Mouse (Mus musculus): Measurements from ENCODE around the gene Pcbp3. TPM values are rescaled to one million over a fixed set of nuclear protein-coding genes. Genes with fewer than 3 reads are reported as not detected.
A peak's percentile ranks its signal among the peaks of the same experiment; 100 is the strongest.

Gene Pcbp3
- total and polyA plus RNA-seq, 3 experiments: 25.6 to 40.3 (median 30.2) TPM

DNA sequence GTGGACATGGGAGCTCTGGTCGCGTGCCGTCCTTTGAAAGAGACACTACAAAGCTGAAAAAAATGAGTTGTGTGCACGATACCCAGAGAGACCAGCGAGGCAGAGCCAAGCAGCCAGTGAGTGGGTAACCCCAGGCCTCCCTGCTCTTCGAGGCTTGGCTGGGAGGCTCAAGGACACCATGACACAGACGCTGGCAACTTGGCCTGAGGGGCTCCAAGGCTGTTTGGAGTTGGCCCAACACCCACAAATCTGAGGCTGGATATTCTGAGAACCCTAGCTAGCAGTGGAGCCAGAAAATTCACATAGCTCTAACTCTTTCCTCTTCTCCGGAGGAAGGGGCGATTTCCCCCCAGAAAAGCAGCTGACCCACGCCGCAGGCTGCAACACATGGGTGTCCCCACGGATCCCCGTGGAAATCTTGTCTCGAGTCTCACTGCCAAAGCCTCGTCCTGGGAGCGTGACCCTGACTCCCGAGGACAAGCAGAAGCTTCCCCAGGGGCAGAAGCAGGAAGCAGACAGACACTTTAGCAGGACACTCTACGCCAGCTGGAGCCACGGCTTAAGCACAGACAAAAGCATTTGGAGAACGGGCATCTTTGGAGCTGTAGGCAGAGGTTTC, 230.0 kb downstream of the Pcbp3 start:
- DNase-seq: peak; percentile 90

DNA sequence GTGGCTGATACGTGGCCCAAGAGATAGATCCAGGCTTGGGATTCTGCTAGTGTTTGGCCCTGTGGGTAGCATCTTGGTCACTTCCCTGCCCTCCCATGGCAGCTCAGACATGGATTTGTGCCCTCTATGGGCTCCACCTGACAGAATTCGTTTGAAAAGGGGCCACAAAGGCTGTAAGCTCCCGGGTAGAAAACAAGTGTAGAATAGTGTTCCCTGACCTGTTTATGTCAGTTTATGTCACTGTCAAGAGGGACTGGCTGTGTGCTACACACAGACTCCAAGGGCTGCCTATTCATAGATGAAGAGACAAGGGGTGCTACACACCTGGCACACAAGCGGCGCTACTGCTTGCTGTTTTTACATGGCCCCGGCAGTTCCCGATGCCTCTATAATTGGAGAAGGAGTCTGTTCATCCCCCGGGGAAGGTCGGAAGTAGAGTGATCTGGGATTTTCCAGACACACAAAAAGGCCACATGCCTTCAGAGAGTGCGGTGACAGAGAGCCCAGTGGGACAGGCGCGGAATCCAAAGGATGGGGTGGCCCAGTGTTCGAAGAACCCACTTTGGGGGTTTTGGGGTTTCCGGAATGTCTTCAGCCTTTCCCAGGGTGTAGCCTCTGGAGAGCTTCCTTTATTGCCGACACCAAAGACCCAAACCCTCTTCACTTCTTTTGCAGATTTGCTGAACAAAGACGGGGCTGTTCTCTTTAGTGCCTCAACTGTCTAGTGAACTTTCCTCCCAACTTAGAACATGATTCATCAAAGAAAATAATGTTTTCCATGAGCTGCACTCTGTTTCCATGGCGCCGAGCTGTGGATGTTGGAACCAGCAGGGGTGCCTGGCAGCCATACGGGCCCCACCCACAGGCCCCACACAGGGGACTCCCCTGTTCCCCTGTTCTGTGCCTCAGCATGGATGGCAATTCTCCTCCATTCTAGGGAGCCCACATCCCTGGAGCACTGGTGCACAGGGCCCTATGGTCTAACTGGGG, 231.8 kb downstream of the Pcbp3 start:
- DNase-seq: no peak

DNA sequence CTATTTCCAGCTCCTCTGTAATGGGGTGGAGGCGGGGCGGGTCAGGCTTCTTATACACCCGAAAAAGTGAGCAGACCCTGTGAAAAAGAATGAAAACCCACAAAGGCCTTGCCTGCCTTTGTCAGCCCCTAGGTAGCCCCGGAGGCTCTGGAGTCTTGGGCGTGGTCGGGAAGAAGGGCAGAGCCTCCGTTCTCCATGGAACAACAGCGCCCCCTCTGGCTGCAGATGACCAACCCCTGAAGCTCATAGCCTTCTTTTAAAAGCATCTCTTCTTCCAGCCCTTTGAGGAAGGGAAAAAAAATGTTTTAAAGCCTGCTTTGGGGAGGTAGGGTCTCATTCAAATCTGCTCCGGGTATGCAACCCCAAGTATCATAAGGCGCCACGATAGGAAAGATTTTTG, 233.3 kb downstream of the Pcbp3 start:
- DNase-seq: peak; percentile 58

DNA sequence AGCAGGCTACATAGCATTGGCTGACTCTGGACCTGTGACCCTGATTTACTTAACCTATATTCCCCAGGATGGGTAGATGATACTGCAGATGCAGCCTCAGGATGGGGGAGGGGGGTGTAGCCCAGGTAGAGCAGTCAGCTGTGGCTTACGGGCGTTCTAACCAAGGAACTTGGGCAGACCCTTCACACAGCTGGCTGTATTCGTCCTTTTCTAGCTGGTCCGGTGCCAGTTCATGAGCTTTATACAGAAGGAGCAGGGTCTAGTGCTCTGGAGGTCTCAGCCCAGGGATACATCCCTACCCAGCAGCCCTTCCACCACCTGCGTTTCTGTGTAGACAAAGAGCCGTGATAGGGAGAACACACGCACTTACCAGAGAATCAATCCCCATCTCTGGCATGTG, 234.4 kb downstream of the Pcbp3 start:
- no peak for DNase-seq

DNA sequence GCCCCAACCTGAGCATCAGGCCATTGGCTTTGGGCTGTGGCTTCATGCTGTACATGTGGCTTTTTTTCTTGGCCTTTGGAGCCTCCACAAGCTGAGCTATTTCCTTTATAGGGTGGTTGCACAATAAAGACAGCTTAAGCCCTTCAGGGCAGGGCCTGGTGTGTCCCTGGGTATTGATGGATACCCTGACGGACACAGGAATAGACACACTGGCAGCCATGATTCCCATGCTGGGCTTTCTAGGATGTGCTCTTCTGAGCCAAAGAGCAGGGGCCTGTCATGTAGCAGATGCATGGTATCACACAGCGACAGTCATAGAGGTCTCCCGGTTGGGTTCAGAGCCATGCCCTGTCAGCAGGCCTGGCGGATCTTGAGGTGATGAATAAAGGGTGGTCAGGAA, 234.8 kb downstream of the Pcbp3 start:
- DNase-seq: no peak

DNA sequence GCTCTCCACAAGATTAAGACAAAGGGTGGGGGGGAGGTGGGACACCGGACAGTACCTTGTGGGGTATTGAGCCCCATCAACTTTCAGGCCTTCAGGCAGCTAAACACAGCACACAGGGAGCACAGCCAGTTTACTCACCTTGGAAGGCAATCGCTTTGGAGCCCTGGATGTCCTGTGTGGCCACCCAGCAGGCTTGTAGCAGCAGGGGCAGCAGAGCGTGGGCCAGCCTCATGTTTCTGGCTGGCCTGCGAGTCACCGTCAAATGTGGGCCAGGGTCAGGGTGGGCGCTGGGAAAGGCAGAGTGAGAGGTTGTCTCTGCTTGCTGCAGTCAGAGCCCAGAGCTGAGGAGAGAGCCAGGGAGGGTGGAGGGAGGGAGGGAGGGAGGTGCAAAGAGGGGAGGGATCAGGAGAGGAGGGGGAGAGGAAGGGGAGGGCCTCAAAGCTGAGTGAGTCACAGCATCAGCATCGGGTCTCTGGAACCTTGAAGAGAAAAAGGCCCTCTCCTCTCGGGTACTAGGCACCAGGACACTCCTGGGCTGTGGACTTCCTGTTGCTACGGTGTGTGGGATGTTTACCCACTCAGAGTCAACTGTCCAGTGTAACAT, 235.9 kb downstream of the Pcbp3 start, which contains the start of gene Col6a1:
TSS of gene Col6a1 (minus strand) at position 487 of the 604 bp plus-strand sequence.
- peak; percentile 80 for DNase-seq

DNA sequence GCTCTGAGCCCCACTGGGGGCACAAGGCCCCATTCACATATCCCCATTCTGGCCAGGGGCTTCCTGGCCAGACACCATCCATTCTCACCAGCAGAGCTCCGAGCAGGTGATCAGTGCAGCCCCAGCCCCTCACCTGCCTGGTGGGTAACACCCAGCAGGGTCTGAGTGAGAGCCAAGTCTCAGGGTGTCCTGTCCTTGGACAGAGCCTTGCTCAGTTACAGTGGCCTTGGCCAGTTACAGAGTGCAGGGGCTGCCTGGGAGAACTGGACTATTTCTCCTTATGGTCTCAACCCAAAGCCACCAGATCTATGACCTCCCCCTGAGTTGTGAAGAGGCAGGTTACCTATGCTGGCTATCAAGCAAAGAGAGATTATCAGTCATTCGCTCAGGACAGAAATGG, 236.6 kb downstream of the Pcbp3 start:
- DNase-seq: peak; percentile 64

DNA sequence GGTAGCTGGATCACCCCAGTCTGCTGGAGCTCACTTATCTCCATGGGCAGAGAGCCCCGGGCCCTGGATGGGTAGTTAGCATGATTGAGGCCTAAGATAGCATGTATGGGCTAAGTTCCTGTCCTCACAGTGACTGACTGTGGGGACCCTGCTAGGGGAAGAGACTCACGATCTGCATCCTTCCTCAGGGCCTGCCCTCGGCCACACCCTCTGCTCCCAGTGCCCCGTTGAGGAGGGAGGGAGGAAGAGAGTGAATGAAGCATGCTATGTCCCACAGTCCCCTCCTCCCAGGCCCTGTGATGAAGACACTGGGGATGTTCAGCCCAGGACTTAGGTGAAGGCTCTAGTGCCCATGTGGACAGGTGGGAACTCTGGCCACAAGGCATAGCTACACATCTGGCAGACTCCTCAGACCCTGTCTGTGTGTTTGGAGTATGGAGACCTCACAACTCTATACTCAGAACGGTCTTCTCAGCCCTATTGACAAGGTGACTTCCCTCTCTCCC, 237.4 kb downstream of the Pcbp3 start:
- no peak for DNase-seq

DNA sequence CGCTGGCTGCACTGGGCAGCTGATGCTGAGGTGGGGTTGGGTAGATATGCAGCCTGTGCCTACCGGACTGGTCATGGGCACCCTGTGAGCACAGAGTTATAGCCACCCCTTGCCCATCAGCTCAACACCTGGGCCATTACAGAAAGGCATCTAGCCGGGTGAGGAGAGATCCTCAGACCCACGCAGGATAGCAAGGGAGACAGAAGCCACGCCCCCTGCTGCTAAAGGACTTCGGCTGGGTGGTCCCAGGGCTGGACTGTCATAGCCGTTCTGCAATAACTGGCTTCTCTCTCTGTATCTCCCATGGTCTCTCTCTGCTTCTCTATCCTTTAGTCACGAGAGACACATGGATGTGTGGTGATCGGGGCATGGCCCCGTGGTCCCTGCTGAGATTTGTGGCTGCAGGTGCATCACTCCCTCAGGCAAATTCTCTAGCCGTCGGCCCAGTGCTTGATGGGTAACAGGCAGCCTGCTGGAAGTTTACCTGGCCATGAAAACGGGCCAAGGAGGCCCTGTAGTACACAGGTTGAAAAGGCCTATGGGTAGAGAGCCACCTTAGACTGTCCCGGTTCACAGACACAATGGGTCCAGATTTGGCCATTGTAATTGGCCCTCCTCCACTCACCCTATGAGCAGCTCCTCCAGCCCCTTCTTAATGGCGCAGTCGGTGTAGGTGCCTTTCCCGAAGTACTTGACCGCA, 238.8 kb downstream of the Pcbp3 start:
- no peak for DNase-seq

DNA sequence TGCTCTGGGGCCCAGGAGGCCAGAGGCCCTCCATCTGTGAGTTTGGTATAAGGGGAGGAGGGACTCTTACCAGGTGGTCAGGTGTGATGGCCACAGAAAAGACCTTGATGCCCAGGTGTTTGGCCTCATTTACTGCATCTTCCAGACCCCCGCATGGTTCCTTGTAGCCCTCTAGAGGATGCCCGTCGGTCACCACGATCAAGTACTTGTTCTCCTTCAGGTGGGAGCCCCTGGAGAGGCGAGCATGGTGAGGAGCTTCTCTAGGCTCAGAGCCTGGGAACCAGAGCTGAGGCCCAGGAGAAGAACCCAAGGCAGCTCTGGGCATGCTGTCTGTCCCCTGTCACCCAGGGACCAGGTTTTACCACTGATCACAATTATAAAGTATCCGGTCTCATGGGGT, 239.9 kb downstream of the Pcbp3 start:
- DNase-seq: no peak

DNA sequence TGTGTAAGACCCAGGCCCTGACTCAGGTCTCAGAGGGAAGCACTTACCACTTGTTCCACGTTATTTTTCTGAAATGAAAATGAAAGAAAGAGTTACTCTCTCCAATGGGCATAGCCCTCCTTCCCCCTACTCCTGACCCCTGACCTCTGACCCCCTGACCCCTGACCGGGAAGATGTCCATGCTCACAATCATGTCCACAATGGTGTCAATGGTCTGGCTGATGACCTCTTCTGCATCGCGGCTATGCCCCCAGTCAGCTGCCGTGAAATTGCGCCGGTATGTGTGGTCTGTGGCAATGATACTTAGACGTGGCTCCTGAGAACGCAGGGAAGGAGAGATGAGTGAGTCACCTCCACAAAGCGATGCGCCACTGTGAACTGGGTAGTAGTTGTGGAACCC, 240.5 kb downstream of the Pcbp3 start:
- DNase-seq: no peak

DNA sequence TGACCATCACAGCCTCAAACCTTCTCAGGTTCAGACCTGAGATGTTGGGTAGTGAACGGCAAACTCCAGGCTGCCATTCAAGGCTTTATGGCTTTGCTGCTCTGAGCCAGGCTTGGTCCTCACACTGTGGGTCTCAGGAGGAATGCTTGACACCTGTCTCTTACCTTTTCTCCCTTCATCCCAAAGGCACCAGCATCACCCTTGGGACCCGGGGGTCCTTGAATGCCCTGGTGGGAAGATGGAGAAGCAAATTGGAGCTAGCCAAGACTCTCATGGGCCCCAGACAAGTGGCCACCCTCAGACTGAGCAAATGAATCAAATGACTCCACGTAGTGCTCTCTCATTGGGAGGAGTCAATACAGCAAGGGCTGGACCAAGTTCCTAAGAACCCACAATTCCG, 244.1 kb downstream of the Pcbp3 start:
- DNase-seq: no peak

DNA sequence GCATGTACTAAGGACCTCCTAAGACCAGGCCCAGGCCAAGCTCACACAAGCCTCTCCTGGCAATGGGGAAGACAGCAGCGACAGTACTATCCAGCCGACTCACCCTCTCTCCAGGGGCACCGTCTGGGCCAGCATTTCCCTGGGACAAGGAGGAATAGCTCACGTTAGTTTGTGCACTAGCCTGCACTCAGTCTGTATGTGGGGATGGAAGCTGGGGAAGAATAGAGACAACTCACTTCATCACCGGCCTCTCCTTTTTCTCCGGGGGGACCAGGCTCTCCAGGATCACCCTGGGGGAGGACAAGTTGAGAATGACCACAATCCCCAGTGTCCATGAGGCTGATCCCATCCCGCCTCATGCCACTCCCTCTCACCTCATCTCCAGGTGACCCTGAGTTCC, 244.7 kb downstream of the Pcbp3 start:
- DNase-seq: no peak

DNA sequence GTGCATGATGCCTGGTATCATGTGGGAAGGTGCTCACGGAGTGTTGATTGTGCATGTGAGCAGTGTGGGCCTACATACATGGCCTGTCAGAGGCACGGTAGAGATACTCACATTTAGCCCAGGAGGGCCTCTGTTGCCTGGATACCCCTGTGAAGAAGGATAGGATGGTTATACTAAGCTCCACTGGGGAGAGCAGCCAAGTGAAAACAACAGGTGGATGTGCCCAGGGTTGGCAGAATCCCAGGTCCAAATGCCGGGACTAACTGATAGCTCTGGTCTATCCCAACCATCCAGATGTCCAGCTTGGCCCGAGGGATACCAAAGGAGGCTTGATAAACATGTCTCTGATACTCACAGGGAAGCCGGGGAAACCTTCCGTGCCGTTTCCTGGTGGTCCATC, 247.4 kb downstream of the Pcbp3 start:
- DNase-seq: no peak

DNA sequence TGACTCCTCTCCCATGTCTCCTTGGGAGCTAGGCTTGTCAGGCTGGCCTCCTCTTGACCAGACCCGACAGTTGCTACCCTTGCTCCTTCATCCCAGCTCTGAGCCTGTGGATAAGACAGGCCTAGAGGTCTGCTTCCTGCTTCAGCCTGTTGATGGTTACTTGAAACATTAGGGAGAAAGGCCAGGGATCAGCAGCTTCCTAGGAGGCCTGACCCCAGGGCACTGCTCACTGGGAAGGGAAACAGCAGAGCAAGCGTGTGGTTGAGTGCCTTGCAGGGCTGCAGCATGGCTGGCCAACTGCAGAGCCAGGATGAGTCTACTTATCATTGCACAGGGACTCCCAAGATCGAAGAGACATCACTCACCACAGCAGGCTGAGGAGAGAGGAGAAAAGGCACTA, 249.2 kb downstream of the Pcbp3 start:
- DNase-seq: no peak

Other genes starting within 250 kb of the Pcbp3 start
- 100 to 1,000 TPM; 199 to 288 TPM for gene Col6a1, start 235.7 kb downstream of the Pcbp3 start, total RNA-seq (2021)
- gene Col6a1, start 235.7 kb downstream of the Pcbp3 start, polyA plus RNA-seq (2012; rRNA removed): 214 and 244 TPM in 2 replicates
- 10 to 100 TPM; 17.4 to 24.1 TPM for gene Slc19a1, start 70.4 kb upstream of the Pcbp3 start, total RNA-seq (2021)
- gene Slc19a1, start 70.4 kb upstream of the Pcbp3 start, polyA plus RNA-seq (2012; rRNA removed): 103 and 105 TPM in 2 replicates
- 10 to 100 TPM; 26.7 to 40.0 TPM for gene Col18a1, start 204.7 kb upstream of the Pcbp3 start, total RNA-seq (2021)
- gene Col18a1, start 204.7 kb upstream of the Pcbp3 start, polyA plus RNA-seq (2012; rRNA removed): 75.8 and 78.8 TPM in 2 replicates

All from adrenal gland, adult 2 months (tissue).